Mouse (Mus musculus) forebrain, embryonic 13.5 days (tissue): ENCODE results near the gene Clmn. TPM values are rescaled to one million over a fixed set of nuclear protein-coding genes. Genes with fewer than 3 reads are reported as not detected.
"Not testable (repeated sequence)": the region's sequence is repeated elsewhere in the genome, so short reads cannot be mapped to it uniquely, and the experiment has no call there.

Experiments
- ATAC-seq: fragments of 200-750 bp; cut with Nextera tagmentation; 2 replicates; pipeline ENCODE4 v1.8.0; 2017
- H3K27ac ChIP-seq: fragments of 300-500 bp; sonication (generic); 2 replicates; pipeline ENCODE4 v1.5.1; 2015; ENCODE audit warnings: inconsistent platforms, mild to moderate bottlenecking, moderate library complexity
- H3K27me3 ChIP-seq: fragments of 300-500 bp; sonication (generic); 2 replicates; pipeline ENCODE4 v1.6.1; 2015; ENCODE audit warnings: mild to moderate bottlenecking, inconsistent platforms
- H3K36me3 ChIP-seq: fragments of 300-500 bp; sonication (generic); 2 replicates; pipeline ENCODE4 v1.6.1; 2015; ENCODE audit warnings: mild to moderate bottlenecking, inconsistent platforms; ENCODE audit not compliant: poor library complexity, severe bottlenecking
- H3K4me1 ChIP-seq: fragments of 300-500 bp; sonication (generic); 2 replicates; pipeline ENCODE4 v1.6.1; 2015; ENCODE audit warnings: inconsistent platforms
- H3K4me2 ChIP-seq: fragments of 300-500 bp; sonication (generic); 2 replicates; pipeline ENCODE4 v1.6.1; 2015; ENCODE audit warnings: inconsistent platforms, mild to moderate bottlenecking, moderate library complexity
- H3K4me3 ChIP-seq: fragments of 300-500 bp; sonication (generic); 2 replicates; pipeline ENCODE4 v1.5.1; 2015; ENCODE audit warnings: mild to moderate bottlenecking, inconsistent platforms
- H3K9ac ChIP-seq: fragments of 300-500 bp; sonication (generic); 2 replicates; pipeline ENCODE4 v1.6.1; 2015; ENCODE audit warnings: mild to moderate bottlenecking, inconsistent platforms
- H3K9me3 ChIP-seq: fragments of 300-500 bp; sonication (generic); replicated peaks from 2 replicates; pipeline ENCODE4 v1.6.1; 2016; ENCODE audit warnings: inconsistent platforms
- WGBS: fragments of 180-500 bp; shearing (Covaris S2); methylation state at CpG from one replicate; pipeline ENCODE4 v1.1.7; 2015; 5-methylcytosine and 5-hydroxymethylcytosine counted together
- polyA plus RNA-seq: library from polyadenylated mRNA; unstranded; fragments of >200 nt; fragmentation: Nextera tagmentation; extraction: Ambion mirVana; gene quantifications from 2 replicates; pipeline ENCODE4 v1.2.1, GENCODE M21; 2015

The Clmn gene
- polyA plus RNA-seq, 1 experiment from 2014 or later, result 0.75 TPM

DNA sequence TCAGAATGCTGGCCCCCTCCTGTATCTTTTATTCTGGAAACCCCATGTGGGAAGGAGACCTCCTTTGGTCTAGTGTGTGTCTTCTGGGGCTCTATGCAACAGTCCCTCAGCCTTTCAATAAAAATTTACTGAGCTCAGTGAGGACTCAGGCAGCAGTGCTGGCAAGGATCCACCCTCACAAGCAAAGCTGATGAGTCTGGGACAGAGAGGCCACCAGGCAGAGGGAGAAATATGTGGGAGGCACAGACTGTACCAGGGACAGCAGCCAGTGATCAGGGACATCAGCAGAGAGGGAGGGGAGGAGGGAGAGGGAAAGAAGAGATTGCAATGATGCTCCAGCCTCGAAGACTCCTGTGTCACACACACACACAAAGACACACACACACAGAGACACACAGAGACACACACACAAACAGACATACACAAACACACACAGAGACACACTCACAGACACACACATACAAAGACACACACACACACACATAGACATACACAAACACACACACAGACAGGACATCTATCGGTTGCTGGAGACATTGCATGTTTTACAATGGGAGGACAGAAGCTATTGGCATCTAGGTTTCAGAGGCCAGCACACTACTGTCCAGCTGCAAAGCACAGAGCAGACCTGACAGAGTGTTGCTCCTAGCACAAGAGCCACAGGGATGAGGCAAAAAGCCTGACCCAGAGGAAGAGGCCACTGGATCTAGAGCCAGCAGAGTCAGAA is 27.6 kb downstream of the Clmn start:
- H3K4me3 ChIP-seq, result no peak overlapping the region
- H3K9ac ChIP-seq, result no peak overlapping the region
- no peaks in the 10 kb centered on the region for H3K9me3 ChIP-seq
- peaks cover 5% of the 10 kb centered on the region; the same call in 1 of the 2 replicates for H3K4me1 ChIP-seq
- ATAC-seq, result peak; percentile 41; the same call in 1 of the 2 replicates
- H3K4me2 ChIP-seq, result no peak overlapping the region
- H3K36me3 ChIP-seq, result no peaks in the 10 kb centered on the region
- no peaks in the 10 kb centered on the region for H3K27me3 ChIP-seq
- no peak overlapping the region for H3K27ac ChIP-seq
- WGBS, result 77% methylated on average over 2 of the region's 2 CpGs

DNA sequence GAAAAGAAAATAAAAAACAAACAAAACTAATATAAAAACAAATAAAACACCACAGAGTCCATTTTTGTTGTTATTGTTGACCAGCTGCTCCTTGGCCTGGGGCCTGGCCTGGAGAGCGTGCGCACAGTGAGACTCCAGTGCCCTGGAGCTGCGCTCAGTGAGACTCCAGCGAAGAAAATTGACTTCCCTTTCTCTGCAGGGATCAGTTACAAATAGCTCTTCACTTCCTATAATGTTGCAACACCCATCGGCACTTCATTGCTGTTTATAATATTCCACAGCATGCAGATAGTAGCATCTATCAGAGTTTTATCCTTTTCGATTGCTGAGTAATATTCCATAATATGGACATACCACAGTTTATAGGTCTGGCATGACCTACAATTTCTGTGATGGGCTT is 28.6 kb downstream of the Clmn start:
- no peak overlapping the region for H3K4me3 ChIP-seq
- ATAC-seq, result no peak
- WGBS, result 93% methylated on average over 6 of the region's 6 CpGs

DNA sequence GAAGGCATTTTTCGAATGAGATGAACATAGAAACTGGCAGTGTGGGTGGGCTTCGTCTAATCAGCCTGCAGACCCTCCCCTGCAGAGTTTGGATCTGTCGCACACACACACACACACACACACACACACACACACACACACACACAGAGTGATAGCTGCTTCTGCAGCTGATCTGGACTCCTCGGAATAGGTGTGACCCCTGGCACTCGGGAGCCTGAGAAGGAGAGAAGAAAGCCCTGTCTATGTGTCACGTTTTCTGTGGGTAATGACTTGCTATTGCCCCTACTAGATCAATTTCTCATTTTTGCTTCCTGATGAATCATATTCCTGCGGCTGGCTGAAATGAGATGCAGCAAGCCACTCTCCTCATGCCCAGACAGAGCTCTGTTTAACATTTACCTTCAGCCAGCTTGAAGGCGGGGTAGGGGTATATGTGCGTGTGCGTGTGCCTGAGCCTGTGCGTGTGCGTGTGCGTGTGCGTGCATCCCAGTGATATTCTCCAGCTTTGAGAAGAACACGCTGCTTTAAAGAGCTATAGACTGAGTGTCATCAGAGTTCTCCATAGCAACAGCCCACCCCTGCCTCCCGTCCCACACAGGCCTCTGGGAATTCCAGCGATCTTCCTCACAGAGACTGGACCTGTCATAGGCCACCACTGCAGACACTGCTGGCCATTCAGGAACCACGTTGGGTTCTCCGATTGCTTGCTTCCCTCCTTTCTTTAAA is 29.3 kb downstream of the Clmn start:
- 72% methylated on average over 19 of the region's 19 CpGs for WGBS
- Histone ChIP-seq H3K9ac (no peak overlapping the region), H3K36me3 (no peaks in the 10 kb centered on the region), H3K27ac (no peak overlapping the region), H3K9me3 (no peaks in the 10 kb centered on the region), H3K27me3 (peaks cover 6% of the 10 kb centered on the region; the same call in 1 of the 2 replicates), H3K4me1 (peaks cover 7% of the 10 kb centered on the region), H3K4me2 (no peak overlapping the region), H3K4me3 (no peak overlapping the region)
- peak; percentile 24; the same call in 1 of the 2 replicates for ATAC-seq

More for the DNA sequence above, 28.6 kb downstream of the Clmn start:
- Histone ChIP-seq H3K9me3 (no peaks in the 10 kb centered on the region), H3K4me1 (peaks cover 5% of the 10 kb centered on the region; the same call in 1 of the 2 replicates), H3K4me2 (no peak overlapping the region), H3K27me3 (no peaks in the 10 kb centered on the region), H3K9ac (no peak overlapping the region), H3K27ac (no peak overlapping the region), H3K36me3 (no peaks in the 10 kb centered on the region)

DNA sequence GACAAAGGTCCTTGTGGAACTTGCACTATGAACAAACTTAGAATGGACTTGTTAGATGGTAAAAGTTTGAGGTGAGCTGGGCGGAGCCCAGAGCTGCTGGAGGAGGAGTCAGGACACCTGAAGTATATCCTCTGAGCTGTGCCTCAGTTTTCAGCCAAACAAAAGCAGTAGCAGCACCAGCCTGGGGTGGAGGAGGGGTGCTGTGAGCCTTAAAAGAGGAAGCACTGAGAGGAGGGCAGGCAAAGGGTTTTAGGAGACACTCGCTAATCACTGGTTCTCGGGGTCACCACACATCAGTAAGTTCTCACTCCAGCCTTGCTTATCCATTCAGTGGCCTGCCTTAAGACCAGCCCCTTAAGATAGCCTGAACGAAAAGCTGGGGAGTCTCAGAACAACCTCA is 30.1 kb downstream of the Clmn start:
- H3K27ac ChIP-seq, result no peak overlapping the region
- ATAC-seq, result no peak
- H3K9ac ChIP-seq, result no peak overlapping the region
- 47% methylated on average over 4 of the region's 4 CpGs for WGBS
- H3K4me1 ChIP-seq, result peaks cover 15% of the 10 kb centered on the region
- no peak overlapping the region for H3K4me3 ChIP-seq
- H3K4me2 ChIP-seq, result no peak overlapping the region
- no peaks in the 10 kb centered on the region for H3K9me3 ChIP-seq
- H3K36me3 ChIP-seq, result no peaks in the 10 kb centered on the region
- H3K27me3 ChIP-seq, result peaks cover 10% of the 10 kb centered on the region; the same call in 1 of the 2 replicates

DNA sequence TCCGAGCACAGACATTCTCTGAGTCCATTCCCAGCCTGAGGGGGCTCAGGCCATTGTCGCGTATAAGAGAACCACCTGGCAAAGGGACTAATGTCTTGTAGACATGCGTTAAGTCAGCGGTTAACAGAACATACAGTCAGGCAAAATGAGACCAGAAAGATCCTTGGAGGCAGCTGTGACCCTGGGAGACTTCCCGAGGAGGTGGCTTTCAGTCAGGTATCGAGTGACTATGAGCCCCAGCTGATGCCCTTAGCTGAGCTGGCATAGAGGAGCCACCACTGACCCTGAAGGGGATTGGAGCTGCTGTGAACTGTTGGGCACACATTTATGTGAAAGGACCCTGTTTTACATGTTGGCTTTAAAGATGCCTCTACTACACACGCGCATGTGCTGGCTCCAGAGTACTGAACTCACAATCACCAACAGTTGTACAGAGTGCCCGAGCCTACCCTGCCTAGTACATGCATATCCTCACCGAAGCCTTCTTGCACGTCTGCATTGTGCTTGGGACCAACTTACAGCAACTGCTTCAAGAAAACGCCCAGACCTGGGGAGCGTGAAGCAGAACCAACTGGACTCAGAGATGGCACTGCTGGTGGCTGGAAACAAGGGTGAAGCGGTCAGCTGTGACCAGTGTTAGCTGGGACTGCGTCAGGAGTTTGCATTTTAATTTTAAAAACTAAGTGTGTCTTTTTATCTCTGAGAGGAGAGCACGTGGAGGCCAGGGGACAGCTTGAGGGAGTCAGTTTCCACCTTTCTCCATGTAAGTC is 34.0 kb downstream of the Clmn start:
- Histone ChIP-seq H3K27me3 (peaks cover 10% of the 10 kb centered on the region; the same call in 1 of the 2 replicates), H3K4me2 (no peak overlapping the region), H3K9me3 (0 out of 2 replicates have a peak, but pooled peaks cover under 1% of the 10 kb centered on the region), H3K36me3 (no peaks in the 10 kb centered on the region), H3K4me3 (no peak overlapping the region), H3K9ac (no peak overlapping the region), H3K27ac (no peak overlapping the region), H3K4me1 (peaks cover 31% of the 10 kb centered on the region)
- 72% methylated on average over 17 of the region's 17 CpGs for WGBS
- ATAC-seq, result no peak

DNA sequence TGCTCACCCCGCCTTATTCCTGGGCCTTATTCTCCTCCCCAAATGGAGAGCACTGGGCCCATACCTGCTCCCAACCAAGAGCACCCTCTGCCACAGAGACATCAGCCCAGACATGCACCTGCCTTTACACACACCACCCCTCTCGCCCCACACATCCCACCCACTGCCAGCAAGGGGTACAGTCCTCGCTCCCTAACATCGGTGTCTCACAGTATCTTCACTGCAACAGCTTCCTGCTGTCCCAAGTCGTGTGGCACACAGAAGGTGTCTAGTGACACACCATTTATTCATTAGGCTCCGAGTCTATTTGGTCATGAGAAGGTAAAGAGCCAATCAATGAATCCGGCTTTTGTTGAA is 34.6 kb downstream of the Clmn start:
- no peaks in the 10 kb centered on the region for H3K36me3 ChIP-seq
- peaks cover 34% of the 10 kb centered on the region for H3K4me1 ChIP-seq
- H3K9ac ChIP-seq, result no peak overlapping the region
- no peak overlapping the region for H3K4me3 ChIP-seq
- no peak overlapping the region for H3K4me2 ChIP-seq
- ATAC-seq, result no peak
- 0 out of 2 replicates have a peak, but pooled peaks cover 2% of the 10 kb centered on the region for H3K9me3 ChIP-seq
- WGBS, result 67% methylated on average over 7 of the region's 7 CpGs
- H3K27ac ChIP-seq, result no peak overlapping the region
- H3K27me3 ChIP-seq, result peaks cover 10% of the 10 kb centered on the region; the same call in 1 of the 2 replicates

DNA sequence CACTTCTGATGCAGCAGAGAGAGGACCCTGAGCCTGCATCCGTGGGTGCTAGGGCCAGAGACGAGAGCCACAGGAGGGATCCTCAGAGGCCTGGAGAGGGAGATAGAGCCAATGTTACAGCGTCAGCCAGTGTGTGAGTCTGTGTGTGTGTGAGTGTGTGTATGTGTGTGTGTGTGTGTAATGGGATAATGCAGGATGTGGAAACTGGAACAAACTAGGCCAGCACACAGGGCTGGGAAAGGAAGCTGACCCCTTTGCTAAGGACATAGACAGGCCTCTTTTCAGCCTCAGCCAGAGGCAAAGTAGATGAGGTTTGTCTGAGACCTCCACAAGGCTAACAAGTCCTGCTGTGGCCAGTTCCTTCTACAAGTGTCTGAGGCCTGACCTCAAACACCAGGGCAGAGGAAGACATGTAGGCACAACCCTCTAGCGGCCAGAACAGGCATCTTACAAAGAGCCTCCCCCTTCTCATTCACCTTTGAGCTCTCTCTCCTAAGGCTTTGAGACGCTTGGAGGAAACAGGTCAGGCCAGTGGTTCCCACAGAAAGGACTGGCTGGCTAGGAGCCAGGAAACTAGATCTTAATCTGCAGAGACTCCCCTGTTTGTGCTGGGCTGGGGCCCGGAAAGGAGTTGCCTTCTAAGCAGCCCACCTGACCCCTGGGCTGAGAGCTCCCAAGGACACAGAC is 35.1 kb downstream of the Clmn start:
- Histone ChIP-seq H3K4me2 (no peak overlapping the region), H3K27ac (no peak overlapping the region; the same call in 1 of the 2 replicates), H3K27me3 (peaks cover 10% of the 10 kb centered on the region; the same call in 1 of the 2 replicates), H3K4me1 (peaks cover 39% of the 10 kb centered on the region), H3K36me3 (no peaks in the 10 kb centered on the region), H3K4me3 (no peak overlapping the region), H3K9me3 (0 out of 2 replicates have a peak, but pooled peaks cover 2% of the 10 kb centered on the region), H3K9ac (no peak overlapping the region)
- 41% methylated on average over 6 of the region's 6 CpGs for WGBS
- ATAC-seq, result no peak

DNA sequence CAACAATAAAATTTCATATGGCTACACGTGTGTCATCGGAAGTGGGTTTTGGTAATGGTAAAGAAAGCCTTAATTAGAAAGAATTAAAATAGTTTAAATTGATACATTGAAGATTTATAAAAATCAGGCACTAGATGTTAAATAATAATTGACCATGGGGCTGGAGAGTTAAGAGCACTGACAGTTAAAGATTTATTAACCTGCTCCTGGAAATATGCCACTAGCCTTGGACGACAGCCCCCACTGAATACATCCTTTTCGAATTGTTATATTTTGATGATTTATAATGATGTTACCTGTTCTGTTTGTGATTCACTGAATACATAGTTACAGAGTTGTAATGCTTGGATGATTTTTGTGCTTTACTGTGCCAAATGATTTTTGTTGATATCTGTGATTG is 35.9 kb downstream of the Clmn start:
- H3K27ac ChIP-seq, H3K4me2 ChIP-seq, H3K9me3 ChIP-seq, H3K4me3 ChIP-seq, H3K9ac ChIP-seq, ATAC-seq, H3K36me3 ChIP-seq: not testable (repeated sequence)
- Histone ChIP-seq H3K4me1 (peaks cover 47% of the 10 kb centered on the region), H3K27me3 (peaks cover 10% of the 10 kb centered on the region; the same call in 1 of the 2 replicates)
- WGBS, result 91% methylated on average over 4 of the region's 4 CpGs

DNA sequence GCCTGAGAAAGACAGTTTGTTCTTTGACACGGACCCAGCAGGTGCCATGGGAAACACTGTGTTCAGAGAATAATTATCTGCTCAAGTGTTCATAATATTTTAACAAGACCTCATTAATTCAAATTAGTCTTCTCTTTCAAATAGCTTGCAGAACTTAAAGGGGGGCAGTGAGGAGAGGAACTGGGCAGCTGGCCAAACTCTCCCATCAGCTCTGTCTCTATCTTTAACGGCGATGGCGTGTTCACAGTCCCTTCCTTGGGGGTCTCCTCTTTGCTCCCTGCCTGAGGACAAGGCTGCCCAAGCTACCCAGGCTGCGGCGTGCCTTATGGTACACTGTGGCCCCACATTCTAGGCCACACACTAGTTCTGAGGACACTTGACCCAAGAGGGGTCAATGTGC is 37.2 kb downstream of the Clmn start:
- Histone ChIP-seq H3K4me1 (peaks cover 49% of the 10 kb centered on the region), H3K4me2 (no peak overlapping the region), H3K9me3 (0 out of 2 replicates have a peak, but pooled peaks cover 2% of the 10 kb centered on the region), H3K36me3 (no peaks in the 10 kb centered on the region), H3K27me3 (peaks cover 10% of the 10 kb centered on the region; the same call in 1 of the 2 replicates), H3K9ac (no peak overlapping the region), H3K4me3 (no peak overlapping the region), H3K27ac (no peak overlapping the region)
- peak; percentile 60; the same call in 1 of the 2 replicates for ATAC-seq
- WGBS, result 32% methylated on average over 6 of the region's 6 CpGs

DNA sequence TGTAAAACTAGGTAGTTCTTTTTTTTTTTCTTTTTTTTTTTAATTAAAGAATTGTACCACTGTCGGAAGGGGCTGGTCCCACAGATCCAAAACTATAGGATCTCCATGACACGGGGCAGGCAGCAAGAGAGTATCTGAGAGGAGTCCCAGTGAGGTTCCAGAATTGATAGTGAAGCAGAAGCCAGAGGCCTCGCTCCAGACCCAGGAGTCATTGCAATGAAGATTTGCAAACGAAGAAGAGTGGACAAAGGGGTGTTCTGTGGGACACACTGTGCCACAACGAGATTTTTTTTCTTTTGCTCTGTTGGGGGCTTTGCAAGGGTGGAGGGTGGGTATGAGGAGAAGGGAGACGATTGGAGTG is 40.0 kb downstream of the Clmn start:
- Histone ChIP-seq H3K4me3 (no peak overlapping the region), H3K9me3 (0 out of 2 replicates have a peak, but pooled peaks cover 2% of the 10 kb centered on the region), H3K4me1 (peaks cover 41% of the 10 kb centered on the region), H3K27ac (peak overlapping the region; percentile 40), H3K36me3 (no peaks in the 10 kb centered on the region), H3K27me3 (no peaks in the 10 kb centered on the region; the same call in 1 of the 2 replicates), H3K4me2 (no peak overlapping the region), H3K9ac (no peak overlapping the region)
- peak; percentile 3; the same call in 1 of the 2 replicates for ATAC-seq
- whole genome bisulfite sequencing, result 28% methylated on average over 6 of the region's 6 CpGs

DNA sequence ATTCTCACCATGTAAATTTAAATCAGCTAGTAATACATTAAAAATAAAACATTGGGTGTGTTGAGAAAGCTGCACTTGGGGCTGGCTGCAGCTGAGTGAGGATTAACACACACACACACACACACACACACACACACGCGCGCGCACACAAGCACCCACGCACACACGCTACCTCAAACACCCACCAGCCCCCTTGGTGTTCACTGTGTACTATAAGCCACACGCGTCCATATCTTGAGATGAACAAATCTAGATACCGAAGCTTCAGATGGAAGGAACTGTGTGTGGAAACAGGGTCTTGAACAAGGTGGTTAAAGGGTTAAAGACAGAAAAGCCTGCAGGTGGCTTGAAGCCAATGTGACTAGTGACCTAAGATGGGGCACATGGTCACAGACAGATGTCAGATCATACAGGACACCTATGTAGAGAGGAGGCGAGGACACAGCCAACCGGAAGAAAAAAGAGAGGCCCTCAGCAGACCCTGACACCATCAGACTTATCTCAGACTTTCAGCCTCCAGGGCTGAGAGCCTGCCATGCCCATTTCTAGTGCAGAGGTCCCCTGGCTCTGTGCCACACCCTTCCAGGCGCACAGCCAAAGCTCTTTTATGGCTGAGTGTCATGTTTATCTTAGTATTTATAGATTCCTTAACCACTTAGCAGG is 40.5 kb downstream of the Clmn start:
- ATAC-seq, result peak; percentile 62
- Histone ChIP-seq H3K36me3 (no peaks in the 10 kb centered on the region), H3K27ac (no peak overlapping the region; the same call in 1 of the 2 replicates), H3K4me2 (no peak overlapping the region), H3K27me3 (peaks cover 2% of the 10 kb centered on the region; the same call in 1 of the 2 replicates), H3K4me1 (peaks cover 38% of the 10 kb centered on the region), H3K4me3 (no peak overlapping the region), H3K9me3 (0 out of 2 replicates have a peak, but pooled peaks cover 2% of the 10 kb centered on the region), H3K9ac (no peak overlapping the region)
- WGBS, result 74% methylated on average over 12 of the region's 12 CpGs
